Mouse (Mus musculus) heart, postnatal 0 days (tissue): ENCODE measurements around the gene Rasal1.

ENCODE experiments used
- CTCF ChIP-seq: IDR thresholded peaks from 2 replicates; pipeline ENCODE4 v1.5.1; 2016; ENCODE audit warnings: antibody characterized with exemption, control low read depth, low read depth
- EP300 ChIP-seq: IDR thresholded peaks from 2 replicates; pipeline ENCODE4 v1.6.1; 2016; ENCODE audit warnings: antibody characterized with exemption, low read depth

DNA sequence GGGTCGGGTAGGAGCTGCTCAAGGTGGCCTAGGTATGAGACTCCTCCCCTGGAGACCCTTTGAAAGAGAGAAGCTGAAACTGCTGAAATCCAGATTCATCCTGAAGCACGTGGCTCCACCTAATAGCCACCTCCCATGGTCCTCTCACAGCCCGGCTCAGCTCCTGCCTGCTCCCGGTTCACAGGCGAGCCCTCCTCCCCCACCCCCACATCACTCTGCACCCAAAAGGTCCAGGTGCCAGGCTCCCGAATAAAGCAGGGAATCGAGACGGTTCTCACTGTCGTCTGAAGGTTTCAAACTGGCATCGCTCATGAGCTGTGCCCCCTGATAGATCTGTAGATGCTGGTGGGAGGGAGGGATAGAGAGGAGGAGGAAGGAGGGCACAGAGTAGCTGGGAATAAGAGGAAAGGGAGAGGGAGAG, 43.4 kb upstream of the Rasal1 start:
- TF ChIP-seq CTCF (no peak), EP300 (no peak)
